Mouse (Mus musculus): ENCODE measurements around the gene Chtf18. TPM values are rescaled to one million over a fixed set of nuclear protein-coding genes. Genes with fewer than 3 reads are reported as not detected.

The Chtf18 gene
- total and polyA plus RNA-seq, 3 experiments, result 35.5 to 71.1 TPM; not detected in 1

DNA sequence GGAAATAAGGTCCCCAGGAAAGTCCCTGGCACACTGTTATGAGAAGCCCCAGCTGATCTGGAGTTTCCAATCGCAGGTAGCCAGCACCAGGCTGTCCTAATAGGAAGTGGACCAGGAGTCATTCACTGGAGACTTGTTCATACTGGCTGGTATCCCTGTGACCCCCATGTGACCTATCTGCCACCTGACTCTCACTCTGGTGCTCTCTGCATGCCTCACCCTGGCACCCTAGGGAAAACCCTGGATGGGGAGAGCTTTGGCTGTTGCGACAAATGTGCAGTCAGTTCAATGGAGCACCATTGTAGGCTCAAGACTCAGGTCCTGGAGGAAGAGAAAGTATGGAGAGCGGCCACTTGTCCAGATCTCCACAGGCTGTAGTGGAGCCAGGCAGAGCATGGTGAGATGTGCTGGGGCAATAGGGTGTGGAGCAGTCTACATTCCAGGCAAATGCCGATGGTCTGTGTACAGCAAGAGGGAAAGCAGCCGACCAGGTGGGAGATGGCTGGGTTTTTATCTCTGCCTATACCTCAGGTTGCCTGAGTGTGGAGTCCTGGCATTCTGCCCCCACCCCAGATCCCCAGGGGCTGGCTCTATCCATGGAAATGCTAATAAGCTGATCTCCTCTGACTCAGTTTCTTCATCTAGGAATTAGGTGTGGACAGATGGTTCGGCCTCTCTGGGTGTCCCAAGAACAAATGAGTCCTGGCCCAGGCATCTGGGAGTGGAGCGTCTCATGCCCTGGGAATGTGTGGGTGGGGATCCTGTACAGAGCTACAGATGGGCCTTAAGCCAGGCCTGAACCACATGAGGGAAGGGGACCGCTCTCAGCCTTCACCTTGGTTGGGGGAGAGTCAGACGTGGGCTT is 29.4 kb upstream of the Chtf18 start:
- no peak for TF ChIP-seq KAT2A (conservative IDR thresholded peaks at IDR 0.05; ENCODE audit: low read depth, low read length)
- TF ChIP-seq TCF12 (IDR thresholded peaks at IDR 0.05; ENCODE audit: low read depth, low read length), result no peak
- no peak for TF ChIP-seq UBTF (IDR thresholded peaks at IDR 0.05; ENCODE audit: borderline replicate concordance, insufficient read depth, low read depth, low read length)
- no peaks in the 10 kb centered on the region for H3K9me3 ChIP-seq (replicated peaks; ENCODE audit: insufficient read depth, low read length)

DNA sequence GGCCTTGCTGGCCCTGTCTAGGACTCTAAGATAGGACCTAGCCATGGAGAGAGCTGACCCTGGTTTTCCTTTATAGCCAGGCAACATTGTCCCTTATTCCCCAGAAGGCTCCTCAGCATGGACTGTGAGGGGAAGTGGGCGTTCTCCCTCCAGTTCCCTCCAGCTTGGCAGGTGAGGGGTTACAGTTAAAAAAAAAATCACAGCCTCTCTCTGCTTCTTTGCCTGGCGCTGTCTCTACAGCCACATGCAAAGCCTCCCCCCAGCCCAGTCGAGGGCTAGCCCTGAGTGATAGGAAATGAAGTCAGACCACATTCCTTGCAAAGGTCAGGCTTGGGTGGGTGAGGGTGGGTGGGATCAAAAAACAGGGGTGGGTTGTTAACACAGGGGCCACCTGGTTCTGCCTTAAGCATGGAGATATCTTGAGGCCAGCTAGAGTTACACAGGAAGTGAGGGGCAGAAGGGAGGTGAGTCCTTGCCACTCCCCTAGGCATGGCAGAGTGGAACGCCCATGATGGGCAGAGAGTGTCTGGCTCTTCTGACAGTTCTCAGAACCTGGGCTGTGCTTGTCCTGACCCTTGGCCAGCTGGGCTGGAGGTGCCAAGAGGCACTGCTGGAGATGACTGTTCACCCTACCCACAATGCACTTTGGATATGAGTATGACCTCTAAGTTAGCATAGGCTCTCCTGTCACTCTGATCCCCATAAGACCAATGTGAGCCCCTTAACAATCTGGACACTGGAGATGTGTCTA is 28.6 kb upstream of the Chtf18 start:
- Histone ChIP-seq H3K36me3 (ENCODE audit: control insufficient read depth in 1 of 2, insufficient read depth in 2 of 2, low read length in 2 of 2) (no peaks in the 10 kb centered on the region), H3K4me3 (ENCODE audit: control insufficient read depth in 1 of 2, insufficient read depth in 1 of 2, low read depth in 2 of 2, low read length in 2 of 2) (no peak overlapping the region), H3K9ac (ENCODE audit: control insufficient read depth, low read depth, low read length, poor library complexity, severe bottlenecking) (no peak overlapping the region), H3K4me1 (ENCODE audit: control insufficient read depth in 1 of 2, insufficient read depth in 2 of 2, low read length in 2 of 2) (no peaks in the 10 kb centered on the region), H3K79me2 (ENCODE audit: control insufficient read depth, insufficient read depth, low read length, poor library complexity) (no peaks in the 10 kb centered on the region), H3K9me3 (replicated peaks; ENCODE audit: insufficient read depth, low read length) (no peaks in the 10 kb centered on the region), H3K27ac (ENCODE audit: control insufficient read depth, low read depth, low read length) (no peak overlapping the region), H3K27me3 (ENCODE audit: control insufficient read depth in 1 of 2, insufficient read depth in 2 of 2, low read length in 2 of 2) (peaks cover 0 to 10% of the 10 kb centered on the region in 2 experiments; a peak in 3 of 4 replicates)
- no peak for TF ChIP-seq CTCF (IDR thresholded peaks at IDR 0.05 in 2 of 3, conservative IDR thresholded peaks at IDR 0.05 in 1 of 3; ENCODE audit: control insufficient read depth in 1 of 3, insufficient read depth in 1 of 3, low read depth in 2 of 3, low read length in 3 of 3, poor library complexity in 1 of 3, severe bottlenecking in 1 of 3)
- no peak for TF ChIP-seq KAT2A (conservative IDR thresholded peaks at IDR 0.05; ENCODE audit: low read depth, low read length)
- no peak for TF ChIP-seq EP300 (IDR thresholded peaks at IDR 0.05; ENCODE audit: low read depth in 1 of 2, low read length in 2 of 2)
- no peak for TF ChIP-seq ZC3H11A (IDR thresholded peaks at IDR 0.05; ENCODE audit: low read depth, low read length)
- no peak for TF ChIP-seq SMC3 (IDR thresholded peaks at IDR 0.05; ENCODE audit: low read depth, low read length)
- no peak for TF ChIP-seq POLR2A (IDR thresholded peaks at IDR 0.05; ENCODE audit: control insufficient read depth in 1 of 2, insufficient read depth in 1 of 2, low read depth in 1 of 2, low read length in 2 of 2, poor library complexity in 1 of 2)
- no peak for TF ChIP-seq MYB (IDR thresholded peaks at IDR 0.05; ENCODE audit: low read depth, low read length)
- TF ChIP-seq MYC (IDR thresholded peaks at IDR 0.05; ENCODE audit: low read depth, low read length), result no peak
- TF ChIP-seq TBP (IDR thresholded peaks at IDR 0.05; ENCODE audit: low read depth, low read length), result no peak
- TF ChIP-seq MAX (IDR thresholded peaks at IDR 0.05; ENCODE audit: low read length), result no peak
- no peak for TF ChIP-seq CHD1 (IDR thresholded peaks at IDR 0.05; ENCODE audit: low read depth, low read length)
- TF ChIP-seq SIN3A (IDR thresholded peaks at IDR 0.05; ENCODE audit: low read length), result no peak
- no peak for TF ChIP-seq USF1 (IDR thresholded peaks at IDR 0.05; ENCODE audit: low read depth, low read length)
- no peak for TF ChIP-seq UBTF (IDR thresholded peaks at IDR 0.05; ENCODE audit: borderline replicate concordance, insufficient read depth, low read depth, low read length)
- no peak for TF ChIP-seq BHLHE40 (IDR thresholded peaks at IDR 0.05; ENCODE audit: borderline replicate concordance, low read depth, low read length)
- TF ChIP-seq ZKSCAN1 (IDR thresholded peaks at IDR 0.05; ENCODE audit: low read depth, low read length), result no peak
- no peak for TF ChIP-seq RCOR1 (IDR thresholded peaks at IDR 0.05; ENCODE audit: low read depth, low read length)
- no peak for DNase-seq (ENCODE audit: low read depth, low spot score)

More for the DNA sequence above, 29.4 kb upstream of the Chtf18 start:
- Histone ChIP-seq H3K27me3 (ENCODE audit: control insufficient read depth in 1 of 2, insufficient read depth in 2 of 2, low read length in 2 of 2) (peaks cover 0 to 10% of the 10 kb centered on the region in 2 experiments; a peak in 3 of 4 replicates), H3K27ac (ENCODE audit: control insufficient read depth, low read depth, low read length) (no peak overlapping the region), H3K9ac (ENCODE audit: control insufficient read depth, low read depth, low read length, poor library complexity, severe bottlenecking) (no peak overlapping the region), H3K79me2 (ENCODE audit: control insufficient read depth, insufficient read depth, low read length, poor library complexity) (no peaks in the 10 kb centered on the region), H3K4me1 (ENCODE audit: control insufficient read depth in 1 of 2, insufficient read depth in 2 of 2, low read length in 2 of 2) (no peaks in the 10 kb centered on the region), H3K4me3 (ENCODE audit: control insufficient read depth in 1 of 2, insufficient read depth in 1 of 2, low read depth in 2 of 2, low read length in 2 of 2) (no peak overlapping the region), H3K36me3 (ENCODE audit: control insufficient read depth in 1 of 2, insufficient read depth in 2 of 2, low read length in 2 of 2) (no peaks in the 10 kb centered on the region)
- DNase-seq (ENCODE audit: low read depth, low spot score), result no peak
